Mouse (Mus musculus) heart, embryonic 10.5 days (tissue): ENCODE results near the gene Jpt1. TPM values are rescaled to one million over a fixed set of nuclear protein-coding genes. Genes with fewer than 3 reads are reported as not detected.
"Not testable (repeated sequence)": the region's sequence is repeated elsewhere in the genome, so short reads cannot be mapped to it uniquely, and the experiment has no call there.

ENCODE experiments used
- DNase-seq: peaks from one replicate; pipeline ENCODE4 v3.0.0-alpha.2; 2017; ENCODE audit warnings: low spot score
- H3K27ac ChIP-seq: fragments of 300-500 bp; sonication (generic); 2 replicates; pipeline ENCODE4 v1.5.1; 2016; ENCODE audit warnings: mild to moderate bottlenecking
- H3K27me3 ChIP-seq: fragments of 300-500 bp; sonication (generic); 2 replicates; pipeline ENCODE4 v1.6.1; 2016; ENCODE audit warnings: mild to moderate bottlenecking; ENCODE audit not compliant: poor library complexity, insufficient read depth, severe bottlenecking
- H3K36me3 ChIP-seq: fragments of 300-500 bp; sonication (generic); 2 replicates; pipeline ENCODE4 v1.6.1; 2016; ENCODE audit warnings: mild to moderate bottlenecking, moderate library complexity
- H3K4me1 ChIP-seq: fragments of 300-500 bp; sonication (generic); 2 replicates; pipeline ENCODE4 v1.6.1; 2016; ENCODE audit warnings: mild to moderate bottlenecking
- H3K4me3 ChIP-seq: fragments of 300-500 bp; sonication (generic); 2 replicates; pipeline ENCODE4 v1.5.1; 2016; ENCODE audit warnings: mild to moderate bottlenecking, moderate library complexity
- H3K9me3 ChIP-seq: fragments of 300-500 bp; sonication (generic); 2 replicates; pipeline ENCODE4 v1.6.1; 2016; ENCODE audit warnings: mild to moderate bottlenecking, moderate library complexity
- WGBS: fragments of 180-500 bp; shearing (Covaris S2); methylation state at CpG from one replicate; pipeline ENCODE4 v1.1.7; 2016; 5-methylcytosine and 5-hydroxymethylcytosine counted together
- polyA plus RNA-seq: library from polyadenylated mRNA; unstranded; fragments of >200 nt; fragmentation: Nextera tagmentation; extraction: Ambion mirVana; gene quantifications from 2 replicates; pipeline ENCODE4 v1.2.1, GENCODE M21; 2016

Jpt1 gene
- polyA plus RNA-seq, 1 experiment from 2014 or later: 471 TPM

- H3K36me3 ChIP-seq: no peaks in the 10 kb centered on the region
- no peak overlapping the region for H3K27ac ChIP-seq
- no peak for DNase-seq
- no peak overlapping the region for H3K4me3 ChIP-seq
- H3K9me3 ChIP-seq: no peaks in the 10 kb centered on the region
- H3K4me1 ChIP-seq: peaks cover 44% of the 10 kb centered on the region
- peaks cover 6% of the 10 kb centered on the region for H3K27me3 ChIP-seq
- 71% methylated on average over 5 of the region's 5 CpGs for WGBS
These were observed 52.3 kb downstream of the Jpt1 start for GRCm38 (mm10) chr11:115461846-115462242.

GRCm38 (mm10) chr11:115460976-115461375 is 53.2 kb downstream of the Jpt1 start:
- no peak overlapping the region for H3K27ac ChIP-seq
- H3K4me1 ChIP-seq: peaks cover 42% of the 10 kb centered on the region
- no peak overlapping the region for H3K4me3 ChIP-seq
- WGBS: 23% methylated on average over 8 of the region's 8 CpGs
- peaks cover 6% of the 10 kb centered on the region for H3K27me3 ChIP-seq
- no peaks in the 10 kb centered on the region for H3K36me3 ChIP-seq
- H3K9me3 ChIP-seq: no peaks in the 10 kb centered on the region
- no peak for DNase-seq

- Histone ChIP-seq H3K4me3 (no peak overlapping the region), H3K36me3 (no peaks in the 10 kb centered on the region), H3K4me1 (peaks cover 32% of the 10 kb centered on the region), H3K27ac (0 out of 2 replicates have a peak overlapping the region, but pooled peaks have one; percentile 1), H3K9me3 (no peaks in the 10 kb centered on the region), H3K27me3 (peaks cover 5% of the 10 kb centered on the region)
- 19% methylated on average over 6 of the region's 6 CpGs for WGBS
- no peak for DNase-seq
These were observed 56.8 kb downstream of the Jpt1 start for GRCm38 (mm10) chr11:115457405-115457804.

- Histone ChIP-seq H3K36me3 (no peaks in the 10 kb centered on the region), H3K27me3 (no peaks in the 10 kb centered on the region), H3K4me3 (no peak overlapping the region), H3K27ac (no peak overlapping the region), H3K9me3 (no peaks in the 10 kb centered on the region), H3K4me1 (peaks cover 32% of the 10 kb centered on the region)
- WGBS: 92% methylated on average over 5 of the region's 5 CpGs
- no peak for DNase-seq
These were observed 58.0 kb downstream of the Jpt1 start for GRCm38 (mm10) chr11:115456182-115456581.

GRCm38 (mm10) chr11:115455619-115456018 is 58.6 kb downstream of the Jpt1 start:
- no peaks in the 10 kb centered on the region for H3K9me3 ChIP-seq
- 84% methylated on average over 15 of the region's 15 CpGs for WGBS
- H3K27ac ChIP-seq: no peak overlapping the region
- no peaks in the 10 kb centered on the region for H3K36me3 ChIP-seq
- H3K27me3 ChIP-seq: no peaks in the 10 kb centered on the region
- H3K4me3 ChIP-seq: no peak overlapping the region
- H3K4me1 ChIP-seq: peaks cover 32% of the 10 kb centered on the region
- no peak for DNase-seq

GRCm38 (mm10) chr11:115454822-115455221 is 59.4 kb downstream of the Jpt1 start:
- peaks cover 32% of the 10 kb centered on the region for H3K4me1 ChIP-seq
- H3K27ac ChIP-seq, H3K36me3 ChIP-seq, H3K27me3 ChIP-seq, DNase-seq, H3K9me3 ChIP-seq, H3K4me3 ChIP-seq: not testable (repeated sequence)
- WGBS: 85% methylated on average over 6 of the region's 6 CpGs

- WGBS: 65% methylated on average over 4 of the region's 4 CpGs
- Histone ChIP-seq H3K4me3 (no peak overlapping the region), H3K36me3 (no peaks in the 10 kb centered on the region), H3K27ac (no peak overlapping the region), H3K4me1 (peaks cover 40% of the 10 kb centered on the region), H3K9me3 (no peaks in the 10 kb centered on the region), H3K27me3 (0 out of 2 replicates have a peak, but pooled peaks cover 7% of the 10 kb centered on the region)
- no peak for DNase-seq
These were observed 60.9 kb downstream of the Jpt1 start for GRCm38 (mm10) chr11:115453306-115453705.

- no peak overlapping the region for H3K4me3 ChIP-seq
- H3K27ac ChIP-seq: no peak overlapping the region
- WGBS: 85% methylated on average over 7 of the region's 7 CpGs
- no peaks in the 10 kb centered on the region for H3K36me3 ChIP-seq
- no peaks in the 10 kb centered on the region for H3K9me3 ChIP-seq
- peaks cover 38% of the 10 kb centered on the region for H3K4me1 ChIP-seq
- H3K27me3 ChIP-seq: 0 out of 2 replicates have a peak, but pooled peaks cover 13% of the 10 kb centered on the region
- no peak for DNase-seq
These were observed 61.8 kb downstream of the Jpt1 start for GRCm38 (mm10) chr11:115452281-115452860.

GRCm38 (mm10) chr11:115451781-115452241 is 62.4 kb downstream of the Jpt1 start:
- Histone ChIP-seq H3K9me3 (no peaks in the 10 kb centered on the region), H3K36me3 (no peaks in the 10 kb centered on the region), H3K27me3 (0 out of 2 replicates have a peak, but pooled peaks cover 13% of the 10 kb centered on the region), H3K4me1 (peaks cover 38% of the 10 kb centered on the region), H3K27ac (no peak overlapping the region), H3K4me3 (no peak overlapping the region)
- DNase-seq: no peak
- 92% methylated on average over 8 of the region's 8 CpGs for WGBS

- H3K36me3 ChIP-seq: no peaks in the 10 kb centered on the region
- H3K4me3 ChIP-seq: no peak overlapping the region
- 85% methylated on average over 7 of the region's 7 CpGs for WGBS
- no peaks in the 10 kb centered on the region for H3K9me3 ChIP-seq
- DNase-seq: no peak
- 0 out of 2 replicates have a peak, but pooled peaks cover 13% of the 10 kb centered on the region for H3K27me3 ChIP-seq
- peaks cover 43% of the 10 kb centered on the region for H3K4me1 ChIP-seq
- H3K27ac ChIP-seq: no peak overlapping the region
These were observed 64.0 kb downstream of the Jpt1 start for GRCm38 (mm10) chr11:115450176-115450575.

GRCm38 (mm10) chr11:115448998-115449397 is 65.2 kb downstream of the Jpt1 start:
- Histone ChIP-seq H3K4me3 (no peak overlapping the region), H3K9me3 (no peaks in the 10 kb centered on the region), H3K4me1 (peaks cover 43% of the 10 kb centered on the region), H3K27me3 (0 out of 2 replicates have a peak, but pooled peaks cover 13% of the 10 kb centered on the region), H3K27ac (0 out of 2 replicates have a peak overlapping the region, but pooled peaks have one; percentile 32), H3K36me3 (no peaks in the 10 kb centered on the region)
- DNase-seq: no peak
- WGBS: 65% methylated on average over 7 of the region's 7 CpGs

- Histone ChIP-seq H3K27ac (peak overlapping the region; percentile 39; the same call in 1 of the 2 replicates), H3K27me3 (0 out of 2 replicates have a peak, but pooled peaks cover 13% of the 10 kb centered on the region), H3K4me3 (no peak overlapping the region), H3K36me3 (no peaks in the 10 kb centered on the region), H3K4me1 (peaks cover 35% of the 10 kb centered on the region), H3K9me3 (no peaks in the 10 kb centered on the region)
- no peak for DNase-seq
- WGBS: 83% methylated on average over 16 of the region's 16 CpGs
These were observed 66.1 kb downstream of the Jpt1 start for GRCm38 (mm10) chr11:115448075-115448474.
